In the genomic region with DNA sequence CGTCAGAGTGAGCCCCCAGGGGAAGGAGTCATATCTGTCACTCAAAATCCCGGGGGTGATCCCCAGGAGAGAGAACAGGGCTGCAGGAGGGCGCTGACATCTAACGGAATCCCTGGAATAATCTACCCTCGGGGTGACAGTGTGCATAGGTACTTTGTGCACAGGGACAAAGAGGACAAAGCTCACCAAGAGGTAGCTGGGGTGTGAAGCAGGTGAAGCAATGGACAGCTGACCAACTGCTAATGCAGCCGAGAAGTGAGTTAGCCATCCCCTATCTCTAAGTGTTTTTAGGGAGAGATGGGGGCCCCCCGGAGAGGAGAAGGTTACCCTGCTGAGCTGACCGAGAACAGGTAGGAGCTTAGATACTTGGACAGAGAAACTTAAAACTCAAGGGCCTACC, we compare ENCODE assay signal across 8 mouse cellular contexts. TPM values are rescaled to one million over a fixed set of nuclear protein-coding genes. Genes with fewer than 3 reads are reported as not detected.
DNase-seq lines count a peak whose midpoint lies in the region; ATAC-seq and TF ChIP-seq lines count a peak whose summit lies in the region.

No protein-coding gene starts in this region.

- H3K27me3 ChIP-seq in lung, embryonic 16.5 days (ENCODE audit: control insufficient read depth, insufficient read depth, low read depth, low read length), result no peaks in the 10 kb centered on the region
- H3K27me3 ChIP-seq in forebrain, embryonic 11.5 days (ENCODE audit: control insufficient read depth, insufficient read depth, low read length), result no peaks in the 10 kb centered on the region

- H3K27ac ChIP-seq in lung, embryonic 16.5 days (ENCODE audit: low read length), result peak overlapping the region; percentile 88; the same call in 1 of the 2 replicates
- H3K27ac ChIP-seq in forebrain, embryonic 11.5 days (ENCODE audit: low read depth, low read length), result no peak overlapping the region
- H3K27ac ChIP-seq in olfactory bulb, adult 2 months (ENCODE audit: insufficient read depth, low read depth, low read length), result no peak overlapping the region

- no peak for TF ChIP-seq CTCF in olfactory bulb, adult 2 months (IDR thresholded peaks at IDR 0.05; ENCODE audit: insufficient read depth, low read depth, low read length)

- no peak for DNase-seq in lung, postnatal 4 days
- DNase-seq in forebrain, embryonic 11.5 days (ENCODE audit: low spot score), result no peak
- peak; percentile 27 to 41 for DNase-seq in kidney, postnatal 36 days
- no peak for DNase-seq in frontal cortex, adult 2 months (ENCODE audit: extremely low spot score in 1 of 2, low spot score in 1 of 2)

- no peak for TF ChIP-seq POLR2A in olfactory bulb, adult 2 months (IDR thresholded peaks at IDR 0.05; ENCODE audit: insufficient read depth, low read depth, low read length)

- no peak for ATAC-seq in lung, embryonic 16.5 days (ENCODE audit: low read depth)
- no peak for ATAC-seq in forebrain, embryonic 11.5 days (replicated peaks; ENCODE audit: low FRiP score)
- ATAC-seq in CD4-positive, CD25-positive, alpha-beta regulatory T cell, adult 4 months, result no peak
- ATAC-seq in monocyte, adult 5-6 weeks (replicated peaks; ENCODE audit: insufficient number of reproducible peaks, low FRiP score, low TSS enrichment, poor library complexity, severe bottlenecking), result no peak

- peaks cover 33% of the 10 kb centered on the region for H3K36me3 ChIP-seq in lung, embryonic 16.5 days (ENCODE audit: control insufficient read depth, insufficient read depth, low read length)
- H3K36me3 ChIP-seq in forebrain, embryonic 11.5 days (ENCODE audit: control insufficient read depth, insufficient read depth, low read length), result peaks cover 22% of the 10 kb centered on the region

- peak overlapping the region; percentile 89 for H3K4me2 ChIP-seq in lung, embryonic 16.5 days (ENCODE audit: low read depth, low read length)
- H3K4me2 ChIP-seq in forebrain, embryonic 11.5 days (ENCODE audit: low read depth, low read length, severe bottlenecking), result peak overlapping the region; percentile 84

- H3K4me1 ChIP-seq in lung, embryonic 16.5 days (replicated peaks; ENCODE audit: control insufficient read depth, insufficient read depth, low read length), result peaks cover 15% of the 10 kb centered on the region
- peaks cover 14% of the 10 kb centered on the region; the same call in 1 of the 2 replicates for H3K4me1 ChIP-seq in forebrain, embryonic 11.5 days (replicated peaks; ENCODE audit: control insufficient read depth, insufficient read depth, low read length)
- H3K4me1 ChIP-seq in olfactory bulb, adult 2 months (ENCODE audit: control insufficient read depth, insufficient read depth, low read length), result peaks cover 20% of the 10 kb centered on the region

- peak overlapping the region; percentile 99 for H3K9ac ChIP-seq in lung, embryonic 16.5 days (ENCODE audit: low read length)
- H3K9ac ChIP-seq in forebrain, embryonic 11.5 days (ENCODE audit: low read length), result peak overlapping the region; percentile 97

- peaks cover 10% of the 10 kb centered on the region for H3K9me3 ChIP-seq in lung, embryonic 16.5 days (ENCODE audit: control insufficient read depth, low read length)
- H3K9me3 ChIP-seq in forebrain, embryonic 11.5 days (ENCODE audit: control insufficient read depth, low read length), result no peaks in the 10 kb centered on the region

- H3K4me3 ChIP-seq in lung, embryonic 16.5 days (ENCODE audit: low read length), result peak overlapping the region; percentile 100
- H3K4me3 ChIP-seq in forebrain, embryonic 11.5 days (ENCODE audit: low read depth, low read length), result peak overlapping the region; percentile 99
- H3K4me3 ChIP-seq in olfactory bulb, adult 2 months (ENCODE audit: insufficient read depth, low read depth, low read length), result peak overlapping the region; percentile 95

- 16% methylated on average over 8 of the region's 8 CpGs for WGBS in lung, embryonic 16.5 days
- 17% methylated on average over 8 of the region's 8 CpGs for WGBS in forebrain, embryonic 11.5 days
- 15% methylated on average over 8 of the region's 8 CpGs for WGBS in olfactory bulb, adult 2 months

RNA-seq across cellular contexts. Expression of gene Zfp629, which starts 1.5 kb away (rescaled TPM):
- 12.5 and 12.6 TPM in 2 replicates for polyA plus RNA-seq in lung, embryonic 16.5 days (2015; fragmentation: Nextera tagmentation; extraction: Ambion mirVana)
- polyA plus RNA-seq in forebrain, embryonic 11.5 days (2014; fragmentation: Nextera tagmentation; extraction: Ambion mirVana), result 33.4 and 36.6 TPM in 2 replicates
- polyA plus RNA-seq in olfactory bulb, adult 2 months (2012; ENCODE audit: insufficient read depth, insufficient read length, low replicate concordance, missing spikeins), result not detected in 2 replicates
- under 1 TPM; 0.16 to 0.56 TPM for polyA plus RNA-seq in CD4-positive, CD25-positive, alpha-beta regulatory T cell, adult 4 months (2017; shearing (Covaris generic))
- polyA plus RNA-seq in frontal cortex, adult 2 months (2012; rRNA removed), result 21.7 and 22.7 TPM in 2 replicates
- total RNA-seq in monocyte, adult 5-6 weeks (2017), result 1.7 to 7.4 TPM (median 2.3 TPM) in 3 replicates

RNA-seq across cellular contexts. Expression of gene Rnf40, which starts 25.5 kb away (rescaled TPM):
- polyA plus RNA-seq in lung, embryonic 16.5 days (2015; fragmentation: Nextera tagmentation; extraction: Ambion mirVana), result 47.6 and 51.1 TPM in 2 replicates
- 59.1 and 66.3 TPM in 2 replicates for polyA plus RNA-seq in forebrain, embryonic 11.5 days (2014; fragmentation: Nextera tagmentation; extraction: Ambion mirVana)
- polyA plus RNA-seq in olfactory bulb, adult 2 months (2012; ENCODE audit: insufficient read depth, insufficient read length, low replicate concordance, missing spikeins), result 81.5 TPM in 1 of 2 replicates, not detected in the other
- polyA plus RNA-seq in CD4-positive, CD25-positive, alpha-beta regulatory T cell, adult 4 months (2017; shearing (Covaris generic)), result 10 to 100 TPM; 26.3 to 45.6 TPM
- 49.4 and 54.0 TPM in 2 replicates for polyA plus RNA-seq in frontal cortex, adult 2 months (2012; rRNA removed)
- total RNA-seq in monocyte, adult 5-6 weeks (2017), result 67.4 to 77.5 TPM (median 69.4 TPM) in 3 replicates

RNA-seq across cellular contexts. Expression of gene Ccdc189, which starts 25.7 kb away (rescaled TPM):
- polyA plus RNA-seq in lung, embryonic 16.5 days (2015; fragmentation: Nextera tagmentation; extraction: Ambion mirVana), result 23.6 and 23.7 TPM in 2 replicates
- polyA plus RNA-seq in forebrain, embryonic 11.5 days (2014; fragmentation: Nextera tagmentation; extraction: Ambion mirVana), result 13.5 and 17.7 TPM in 2 replicates
- polyA plus RNA-seq in olfactory bulb, adult 2 months (2012; ENCODE audit: insufficient read depth, insufficient read length, low replicate concordance, missing spikeins), result not detected in 2 replicates
- polyA plus RNA-seq in CD4-positive, CD25-positive, alpha-beta regulatory T cell, adult 4 months (2017; shearing (Covaris generic)), result under 1 TPM; 0.56 to 0.70 TPM
- 21.0 and 21.5 TPM in 2 replicates for polyA plus RNA-seq in frontal cortex, adult 2 months (2012; rRNA removed)
- total RNA-seq in monocyte, adult 5-6 weeks (2017), result 1.1 to 2.8 TPM (median 2.6 TPM) in 3 replicates

RNA-seq across cellular contexts. Expression of gene Phkg2, which starts 41.0 kb away (rescaled TPM):
- polyA plus RNA-seq in lung, embryonic 16.5 days (2015; fragmentation: Nextera tagmentation; extraction: Ambion mirVana), result 36.9 and 40.0 TPM in 2 replicates
- 57.9 and 60.5 TPM in 2 replicates for polyA plus RNA-seq in forebrain, embryonic 11.5 days (2014; fragmentation: Nextera tagmentation; extraction: Ambion mirVana)
- not detected in 2 replicates for polyA plus RNA-seq in olfactory bulb, adult 2 months (2012; ENCODE audit: insufficient read depth, insufficient read length, low replicate concordance, missing spikeins)
- 100 to 1,000 TPM; 109 to 138 TPM for polyA plus RNA-seq in CD4-positive, CD25-positive, alpha-beta regulatory T cell, adult 4 months (2017; shearing (Covaris generic))
- 145 and 146 TPM in 2 replicates for polyA plus RNA-seq in frontal cortex, adult 2 months (2012; rRNA removed)
- 58.5 to 75.1 TPM (median 73.4 TPM) in 3 replicates for total RNA-seq in monocyte, adult 5-6 weeks (2017)

RNA-seq across cellular contexts. Expression of gene Tmem265, which starts 52.9 kb away (rescaled TPM):
- 8.4 and 8.7 TPM in 2 replicates for polyA plus RNA-seq in lung, embryonic 16.5 days (2015; fragmentation: Nextera tagmentation; extraction: Ambion mirVana)
- polyA plus RNA-seq in forebrain, embryonic 11.5 days (2014; fragmentation: Nextera tagmentation; extraction: Ambion mirVana), result 10.2 and 13.0 TPM in 2 replicates
- not detected in 2 replicates for polyA plus RNA-seq in olfactory bulb, adult 2 months (2012; ENCODE audit: insufficient read depth, insufficient read length, low replicate concordance, missing spikeins)
- polyA plus RNA-seq in CD4-positive, CD25-positive, alpha-beta regulatory T cell, adult 4 months (2017; shearing (Covaris generic)), result 10 to 100 TPM; 39.7 to 91.0 TPM
- not detected in 2 replicates for polyA plus RNA-seq in frontal cortex, adult 2 months (2012; rRNA removed)
- 4.3 to 14.7 TPM (median 5.7 TPM) in 3 replicates for total RNA-seq in monocyte, adult 5-6 weeks (2017)

Comparison
In these comparisons a context has a peak if more than half of its experiments do, and no peak if none do; other contexts are left out.
1. DNase-seq: peak in kidney, postnatal 36 days (2 of 2); none in lung, postnatal 4 days (0 of 2), forebrain, embryonic 11.5 days (single experiment) and frontal cortex, adult 2 months (0 of 2).
2. Peak in every context shown above with its lines, with median percentiles within 50 percentile points of each other: H3K4me3 ChIP-seq.